Mouse (Mus musculus): ENCODE results near the gene Pdss2. TPM values are rescaled to one million over a fixed set of nuclear protein-coding genes. Genes with fewer than 3 reads are reported as not detected.
A peak's percentile ranks its signal among the peaks of the same experiment; 100 is the strongest.

The Pdss2 gene
- polyA plus RNA-seq, 1 experiment from 2014 or later, result 14.8 TPM

DNA sequence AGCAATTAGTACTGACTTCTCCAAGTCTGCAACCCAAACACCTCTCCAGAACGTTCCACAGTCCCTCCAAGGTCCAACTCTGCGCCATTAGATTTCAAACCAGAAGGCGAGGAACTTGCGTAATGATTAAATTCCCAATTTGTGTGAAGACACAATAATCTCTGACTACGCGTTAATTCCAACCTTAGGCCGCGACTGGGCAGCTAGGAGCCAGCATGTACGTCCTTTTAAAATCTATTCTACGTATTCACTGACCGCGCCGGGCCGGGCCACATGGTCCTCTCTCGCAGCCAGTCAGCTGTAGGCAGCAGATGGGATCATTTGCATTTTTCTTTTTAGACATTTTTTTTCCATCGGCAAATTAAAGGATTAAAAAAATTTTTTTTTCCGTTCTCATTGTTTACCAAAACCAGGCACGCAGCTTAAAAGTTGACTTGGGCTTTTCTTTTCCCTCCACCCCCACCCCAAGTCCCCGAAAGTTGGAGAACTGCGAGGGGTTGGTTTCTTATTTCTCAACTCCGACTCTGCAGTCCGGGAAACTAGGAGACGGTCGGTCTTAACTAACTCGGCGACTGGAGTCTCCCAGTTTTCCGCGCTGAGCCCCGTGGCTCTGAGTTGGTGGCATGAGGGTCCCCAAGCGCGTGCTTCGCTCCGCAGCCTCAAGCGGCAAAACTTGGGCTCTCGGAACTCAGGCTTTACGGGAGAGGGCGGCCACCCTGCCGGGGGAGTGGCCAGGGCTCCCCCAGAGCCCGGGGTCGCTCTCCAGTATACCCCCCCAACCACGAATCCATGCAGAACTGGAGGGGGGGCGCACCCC, 256.8 kb downstream of the Pdss2 start:
- DNase-seq (ENCODE audit: low spot score), result peak; percentile 83
- H3K27ac ChIP-seq, result peak overlapping the region; percentile 100
- H3K9me3 ChIP-seq (replicated peaks), result no peaks in the 10 kb centered on the region
- H3K36me3 ChIP-seq, result no peaks in the 10 kb centered on the region
- no peaks in the 10 kb centered on the region for H3K27me3 ChIP-seq (ENCODE audit: low read depth, poor library complexity, severe bottlenecking)
- under 1% methylated on average over 42 of the region's 42 CpGs for WGBS
- peak overlapping the region; percentile 88 for H3K4me3 ChIP-seq
- H3K4me1 ChIP-seq, result peaks cover 41% of the 10 kb centered on the region

DNA sequence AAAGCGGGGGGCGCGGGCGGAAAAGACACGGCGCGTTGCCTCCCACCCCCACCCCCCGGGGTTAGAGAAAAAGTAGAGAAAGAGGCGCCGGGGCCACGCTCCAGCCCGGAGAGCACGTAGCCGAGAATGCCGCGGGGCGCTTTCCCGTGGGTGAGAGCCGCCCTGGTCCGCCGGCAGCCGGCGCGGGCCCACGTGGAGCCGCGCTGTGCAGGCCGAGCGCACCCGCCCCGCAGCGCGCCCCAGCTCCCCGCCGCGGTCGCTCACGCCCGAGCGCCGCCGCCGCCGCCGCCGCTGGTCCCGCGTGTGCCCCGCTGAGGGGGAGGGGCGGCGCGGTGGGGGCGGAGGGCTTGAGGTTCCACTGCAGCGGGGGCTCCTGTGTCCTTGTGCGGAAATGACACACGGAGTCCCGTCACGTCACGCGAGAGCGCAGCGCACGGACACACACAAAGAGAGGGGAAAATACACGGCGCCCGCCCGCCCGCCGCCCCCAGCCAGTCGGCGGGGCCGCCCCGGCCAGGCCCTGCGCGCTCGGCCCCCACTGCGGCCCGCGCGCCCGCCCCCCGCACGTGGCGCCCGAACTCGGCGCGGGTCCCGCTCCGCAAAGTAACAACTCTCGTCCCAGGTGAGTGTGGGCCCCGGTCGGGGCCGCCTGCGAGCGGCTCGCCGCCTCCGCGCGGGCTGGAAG, 257.6 kb downstream of the Pdss2 start, which contains the start of gene Bend3:
Bend3 (plus strand) TSS at position 81 of the 685 bp plus-strand sequence.
- Histone ChIP-seq H3K9me3 (replicated peaks) (no peaks in the 10 kb centered on the region), H3K27me3 (ENCODE audit: low read depth, poor library complexity, severe bottlenecking) (no peaks in the 10 kb centered on the region), H3K36me3 (no peaks in the 10 kb centered on the region), H3K4me3 (peak within 1 kb of the TSS; percentile 88), H3K27ac (peak within 1 kb of the TSS; percentile 100), H3K4me1 (peaks cover 48% of the 10 kb centered on the region)
- whole genome bisulfite sequencing, result under 1% methylated on average over 101 of the region's 101 CpGs
- DNase-seq (ENCODE audit: low spot score), result peak; percentile 82

DNA sequence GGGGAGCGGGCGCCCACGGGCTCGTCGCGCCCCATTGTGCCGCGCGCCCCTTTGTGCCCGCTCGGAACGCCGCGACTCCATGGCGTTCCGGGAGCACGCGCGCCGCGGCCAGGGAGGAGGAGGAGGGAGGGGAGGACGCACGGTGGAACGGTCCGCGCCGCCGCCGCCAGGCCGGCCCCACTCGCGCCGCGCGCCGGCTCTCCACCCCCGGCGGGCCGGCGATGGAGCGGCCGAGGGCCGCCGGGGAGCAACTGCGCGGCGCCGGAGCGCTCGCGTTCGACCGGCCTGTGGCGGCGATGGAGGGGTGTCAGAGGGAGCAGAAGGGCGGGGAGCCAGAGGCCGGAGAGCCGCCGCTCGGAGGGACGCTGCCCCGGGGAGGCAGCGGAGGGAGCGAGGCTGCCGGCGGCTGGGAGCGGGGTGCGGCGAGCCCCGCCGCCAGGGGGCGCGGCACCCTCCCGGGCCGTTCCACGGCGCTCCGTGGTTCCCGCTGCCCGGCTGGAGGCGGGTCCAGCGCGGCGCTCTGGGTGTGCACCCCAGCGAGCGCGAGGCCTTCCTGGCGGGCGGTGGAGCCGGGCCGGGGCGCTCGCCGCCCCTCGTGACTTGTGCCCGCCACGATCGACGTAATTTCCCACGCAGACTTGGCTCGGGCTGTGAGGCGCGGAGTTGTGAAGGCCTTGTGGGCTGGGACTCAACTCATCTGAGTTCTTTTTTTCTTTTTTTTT, 258.3 kb downstream of the Pdss2 start:
- WGBS, result under 1% methylated on average over 93 of the region's 103 CpGs
- Histone ChIP-seq H3K27me3 (ENCODE audit: low read depth, poor library complexity, severe bottlenecking) (no peaks in the 10 kb centered on the region), H3K4me1 (peaks cover 48% of the 10 kb centered on the region), H3K36me3 (no peaks in the 10 kb centered on the region), H3K9me3 (replicated peaks) (no peaks in the 10 kb centered on the region), H3K4me3 (peak overlapping the region; percentile 88), H3K27ac (peak overlapping the region; percentile 100)
- peak; percentile 88 for DNase-seq (ENCODE audit: low spot score)

DNA sequence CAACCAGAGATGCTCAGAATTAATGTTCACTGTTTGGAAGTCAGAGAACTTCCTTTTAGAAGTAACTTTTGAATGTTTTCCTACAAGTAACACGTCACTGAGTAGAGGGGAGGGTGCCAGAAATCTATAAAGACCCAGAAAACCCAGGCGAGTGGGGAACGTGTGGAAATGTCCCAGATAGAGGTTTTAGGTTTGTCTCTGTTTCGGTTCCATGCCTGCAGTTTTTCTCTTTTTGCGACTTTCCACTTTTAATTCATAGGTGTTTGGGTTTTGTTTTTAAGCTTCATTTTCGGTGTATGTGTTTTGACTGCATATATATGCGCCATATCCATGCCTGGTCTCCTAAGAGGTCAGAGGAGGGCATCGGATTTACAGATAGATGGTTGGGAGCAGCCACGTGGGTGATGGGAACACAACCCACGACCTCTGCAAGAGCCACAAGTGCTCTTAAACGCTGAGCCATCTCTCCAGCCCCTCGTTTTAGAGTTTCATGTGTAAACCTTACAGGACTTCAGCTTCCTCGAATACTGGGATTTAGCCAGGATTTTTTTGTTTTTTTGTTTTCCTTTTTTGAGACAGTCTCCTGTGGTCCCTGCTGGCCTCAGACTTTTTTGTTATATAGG, 259.1 kb downstream of the Pdss2 start:
- 5% methylated on average over 13 of the region's 13 CpGs for WGBS
- no peak for DNase-seq (ENCODE audit: low spot score)
- Histone ChIP-seq H3K9me3 (replicated peaks) (no peaks in the 10 kb centered on the region), H3K4me3 (peak overlapping the region; percentile 88), H3K27me3 (ENCODE audit: low read depth, poor library complexity, severe bottlenecking) (no peaks in the 10 kb centered on the region), H3K4me1 (peaks cover 48% of the 10 kb centered on the region), H3K27ac (peak overlapping the region; percentile 100), H3K36me3 (peaks cover 3% of the 10 kb centered on the region; the same call in 1 of the 2 replicates)

DNA sequence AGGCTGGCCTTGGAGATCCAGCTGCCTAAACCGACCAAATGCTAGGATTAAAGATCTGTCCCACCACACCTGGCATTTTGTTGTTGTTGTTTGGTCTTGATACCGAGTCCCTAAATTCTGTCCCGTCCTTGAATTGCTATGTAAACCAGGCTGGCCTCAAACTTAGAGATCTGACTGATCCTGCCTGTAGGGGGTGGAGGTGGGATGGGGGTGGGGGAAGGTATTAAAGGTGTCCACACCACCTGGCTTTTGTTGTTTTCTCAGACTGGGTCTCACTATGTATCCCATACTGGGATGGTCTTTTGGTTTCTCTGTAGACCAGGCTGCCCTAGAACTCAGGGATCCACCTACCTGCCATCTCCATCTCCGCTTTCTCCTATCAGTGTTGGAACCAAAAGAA, 259.9 kb downstream of the Pdss2 start:
- Histone ChIP-seq H3K4me1 (peaks cover 48% of the 10 kb centered on the region), H3K36me3 (peaks cover 8% of the 10 kb centered on the region), H3K27ac (no peak overlapping the region), H3K27me3 (ENCODE audit: low read depth, poor library complexity, severe bottlenecking) (no peaks in the 10 kb centered on the region), H3K4me3 (peak overlapping the region; percentile 88), H3K9me3 (replicated peaks) (no peaks in the 10 kb centered on the region)
- no peak for DNase-seq (ENCODE audit: low spot score)
- WGBS, result 31% methylated on average over 4 of the region's 4 CpGs

DNA sequence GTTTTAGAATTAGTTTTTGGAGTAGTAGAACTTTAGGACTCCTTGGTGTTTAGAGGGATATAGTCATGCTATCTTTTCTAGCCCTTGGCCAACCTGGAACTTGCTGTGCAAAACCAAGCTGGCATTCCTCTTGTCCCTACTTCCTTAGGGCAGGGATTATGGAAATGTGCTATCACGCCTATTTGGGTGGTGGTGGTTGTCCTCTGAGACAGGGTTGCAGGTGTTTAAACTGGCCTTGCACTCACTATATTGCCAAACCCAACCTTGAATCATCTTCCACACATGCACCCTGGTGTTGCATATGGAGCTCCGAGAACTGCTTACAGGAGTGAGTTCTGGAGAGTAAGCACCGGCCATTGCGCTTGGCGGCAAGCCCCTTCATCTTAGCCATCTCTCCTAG, 260.7 kb downstream of the Pdss2 start:
- Histone ChIP-seq H3K36me3 (peaks cover 12% of the 10 kb centered on the region), H3K9me3 (replicated peaks) (no peaks in the 10 kb centered on the region), H3K27me3 (ENCODE audit: low read depth, poor library complexity, severe bottlenecking) (no peaks in the 10 kb centered on the region), H3K27ac (no peak overlapping the region), H3K4me3 (no peak overlapping the region), H3K4me1 (peaks cover 46% of the 10 kb centered on the region)
- no peak for DNase-seq (ENCODE audit: low spot score)
- 92% methylated on average over 5 of the region's 5 CpGs for WGBS

DNA sequence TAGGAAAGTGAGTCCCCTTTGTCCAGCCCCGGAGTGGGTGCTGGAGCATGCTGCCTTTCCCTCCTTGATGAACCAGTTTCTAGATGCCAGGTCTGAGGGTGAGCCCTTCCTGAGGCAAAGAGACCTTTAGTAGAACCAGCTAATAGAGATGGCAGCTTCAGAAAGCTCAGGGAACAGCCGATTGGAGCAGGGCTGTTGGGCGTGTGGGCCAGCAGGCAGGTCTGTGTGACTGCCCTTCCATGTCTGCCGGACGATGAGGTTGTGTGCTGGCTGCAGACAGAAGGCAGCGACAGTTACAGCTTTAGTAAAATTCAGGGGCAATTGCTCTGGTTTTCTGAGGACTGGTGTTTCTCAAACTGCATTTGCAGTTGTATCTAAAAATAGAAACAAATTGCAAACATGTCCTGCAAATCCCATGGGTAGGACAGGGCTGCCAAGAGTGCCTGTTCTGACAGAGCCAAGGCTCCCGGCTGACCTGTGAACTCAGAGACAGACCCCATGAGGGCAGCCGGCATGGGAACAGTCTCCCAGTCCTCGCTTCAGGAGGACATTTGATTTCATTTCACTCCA, 262.2 kb downstream of the Pdss2 start:
- H3K27ac ChIP-seq, result peak overlapping the region; percentile 65
- DNase-seq (ENCODE audit: low spot score), result no peak
- peaks cover 50% of the 10 kb centered on the region for H3K4me1 ChIP-seq
- peak overlapping the region; percentile 9; the same call in 1 of the 2 replicates for H3K4me3 ChIP-seq
- no peaks in the 10 kb centered on the region for H3K9me3 ChIP-seq (replicated peaks)
- peaks cover 12% of the 10 kb centered on the region for H3K36me3 ChIP-seq
- WGBS, result 40% methylated on average over 9 of the region's 9 CpGs
- H3K27me3 ChIP-seq (ENCODE audit: low read depth, poor library complexity, severe bottlenecking), result no peaks in the 10 kb centered on the region

DNA sequence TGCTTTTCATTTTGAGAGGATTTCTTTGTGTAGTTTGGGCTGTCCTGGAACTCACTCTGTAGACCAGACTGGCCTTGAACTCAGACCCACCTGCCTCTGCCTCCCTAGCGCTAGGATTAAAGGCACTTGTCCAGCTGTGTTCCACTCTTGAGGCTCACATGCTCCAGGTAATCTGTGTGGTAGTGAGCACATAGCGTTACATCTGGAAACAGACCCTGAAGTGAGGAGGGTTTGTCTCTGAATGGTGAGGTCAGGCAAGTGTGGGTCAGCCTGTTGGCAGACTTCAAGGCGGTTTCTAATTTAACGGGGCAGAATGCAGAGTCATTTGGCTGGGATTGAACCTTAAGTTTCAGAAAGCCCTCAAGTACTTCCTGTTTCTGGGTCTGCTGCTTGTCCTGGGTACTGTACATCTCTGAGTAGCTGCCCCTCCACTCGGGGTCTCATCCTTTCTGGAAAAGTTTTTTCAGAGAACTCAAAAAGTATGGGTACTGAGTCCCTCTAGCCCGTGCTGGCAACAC, 264.5 kb downstream of the Pdss2 start:
- Histone ChIP-seq H3K9me3 (replicated peaks) (no peaks in the 10 kb centered on the region), H3K27ac (no peak overlapping the region), H3K36me3 (peaks cover 12% of the 10 kb centered on the region), H3K4me1 (peaks cover 65% of the 10 kb centered on the region), H3K27me3 (ENCODE audit: low read depth, poor library complexity, severe bottlenecking) (no peaks in the 10 kb centered on the region), H3K4me3 (no peak overlapping the region)
- DNase-seq (ENCODE audit: low spot score), result no peak
- WGBS, result 80% methylated on average over 6 of the region's 6 CpGs

DNA sequence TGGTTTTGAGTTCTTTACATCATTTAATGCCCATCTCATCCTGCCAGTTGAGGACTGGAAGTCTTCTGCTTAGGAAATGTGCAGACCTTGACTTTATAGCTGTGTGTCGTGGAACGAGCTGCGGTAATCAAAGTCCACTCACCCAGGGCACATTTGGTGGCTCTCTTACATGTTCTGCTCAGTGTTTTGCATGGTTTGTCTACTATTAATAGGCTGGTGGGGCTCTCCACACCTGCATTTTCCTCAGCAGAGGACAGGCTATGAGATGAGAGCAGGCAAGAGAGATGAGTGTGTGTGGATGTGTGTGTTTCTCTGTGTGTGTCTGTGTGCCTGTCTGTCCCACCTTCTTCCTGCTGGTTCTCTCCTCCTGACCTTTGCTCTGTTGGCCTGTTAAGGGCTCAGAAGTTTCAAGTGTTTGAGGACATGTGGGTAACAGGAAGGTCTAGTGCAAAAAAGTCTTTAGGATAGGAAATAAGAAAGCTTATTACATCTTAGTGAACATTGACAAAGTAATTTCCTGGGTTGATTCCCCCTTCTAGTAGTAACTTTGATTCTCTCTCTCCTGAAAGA, 266.2 kb downstream of the Pdss2 start:
- Histone ChIP-seq H3K4me3 (no peak overlapping the region), H3K4me1 (peaks cover 49% of the 10 kb centered on the region), H3K9me3 (replicated peaks) (no peaks in the 10 kb centered on the region), H3K27me3 (ENCODE audit: low read depth, poor library complexity, severe bottlenecking) (no peaks in the 10 kb centered on the region), H3K36me3 (peaks cover 13% of the 10 kb centered on the region), H3K27ac (no peak overlapping the region)
- no peak for DNase-seq (ENCODE audit: low spot score)
- WGBS, result 73% methylated on average over 3 of the region's 3 CpGs

DNA sequence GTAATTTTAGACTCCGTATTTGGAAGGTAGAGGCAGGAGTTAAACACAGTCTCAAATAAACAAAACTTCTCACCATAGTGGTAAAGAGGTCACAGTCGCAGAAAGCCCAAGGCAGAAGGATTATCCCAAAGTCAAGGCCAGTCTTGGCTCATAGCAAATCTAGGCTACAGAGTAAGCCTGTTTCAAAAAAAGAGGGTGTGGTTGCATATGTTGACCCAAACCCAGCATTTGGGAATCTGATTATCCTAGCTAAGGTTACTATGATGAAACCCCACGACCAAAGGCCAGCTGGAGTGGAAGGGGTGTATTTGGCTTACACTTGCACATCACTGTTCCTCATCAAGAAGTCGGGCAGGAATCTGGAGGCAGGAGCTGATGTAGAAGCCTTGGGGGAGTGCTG, 267.0 kb downstream of the Pdss2 start:
- no peaks in the 10 kb centered on the region for H3K9me3 ChIP-seq (replicated peaks)
- H3K27me3 ChIP-seq (ENCODE audit: low read depth, poor library complexity, severe bottlenecking), result no peaks in the 10 kb centered on the region
- no peak for DNase-seq (ENCODE audit: low spot score)
- H3K36me3 ChIP-seq, result peaks cover 19% of the 10 kb centered on the region
- peaks cover 42% of the 10 kb centered on the region for H3K4me1 ChIP-seq
- 82% methylated on average over 4 of the region's 4 CpGs for WGBS
- no peak overlapping the region for H3K27ac ChIP-seq
- no peak overlapping the region for H3K4me3 ChIP-seq

DNA sequence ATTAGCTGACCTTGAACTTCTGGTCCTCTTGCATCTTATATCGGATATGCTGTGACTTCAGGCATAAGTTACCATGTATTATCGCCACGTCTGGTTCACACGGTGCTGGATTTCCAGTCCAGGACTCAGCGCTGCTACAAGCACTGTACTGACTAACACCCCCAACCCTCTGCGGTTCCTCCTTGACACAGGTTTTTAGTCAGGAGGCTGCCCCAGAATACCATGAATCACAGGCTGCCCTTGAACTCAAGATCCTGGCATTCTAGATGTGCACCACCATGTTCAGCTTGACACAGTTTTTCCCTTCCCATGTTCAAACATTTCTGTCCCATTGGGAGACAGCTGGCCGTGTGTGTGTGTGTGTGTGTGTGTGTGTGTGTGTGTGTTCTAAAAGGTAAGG, 267.9 kb downstream of the Pdss2 start:
- H3K9me3 ChIP-seq (replicated peaks), result no peaks in the 10 kb centered on the region
- H3K27ac ChIP-seq, result no peak overlapping the region
- peaks cover 24% of the 10 kb centered on the region for H3K36me3 ChIP-seq
- no peak for DNase-seq (ENCODE audit: low spot score)
- H3K4me1 ChIP-seq, result peaks cover 36% of the 10 kb centered on the region
- no peak overlapping the region for H3K4me3 ChIP-seq
- no peaks in the 10 kb centered on the region for H3K27me3 ChIP-seq (ENCODE audit: low read depth, poor library complexity, severe bottlenecking)
- 82% methylated on average over 7 of the region's 7 CpGs for WGBS

DNA sequence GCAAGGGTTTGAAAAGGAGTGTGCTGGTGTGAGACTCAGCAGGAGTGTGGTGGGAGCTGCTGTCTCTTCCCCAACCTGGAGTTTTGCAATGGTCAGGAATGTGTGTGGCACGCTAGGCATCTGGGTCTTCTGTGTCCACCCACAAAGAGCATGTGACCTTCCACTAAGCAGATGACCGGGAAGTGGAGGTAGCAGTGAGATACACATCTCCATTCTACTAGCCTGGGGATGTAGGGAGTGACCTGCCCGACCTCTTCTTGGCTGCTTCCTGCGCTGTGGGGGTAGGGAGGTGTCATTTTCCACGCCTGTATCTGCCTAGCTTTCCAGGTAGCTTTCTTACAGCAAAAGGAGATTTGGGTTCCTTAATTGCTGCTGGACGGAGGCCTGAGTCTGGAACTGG, 268.3 kb downstream of the Pdss2 start:
- H3K36me3 ChIP-seq, result peaks cover 28% of the 10 kb centered on the region

More for the DNA sequence above, 268.3 kb downstream of the Pdss2 start:
- peak overlapping the region; percentile 32; the same call in 1 of the 2 replicates for H3K27ac ChIP-seq
- no peak overlapping the region for H3K4me3 ChIP-seq
- no peaks in the 10 kb centered on the region for H3K9me3 ChIP-seq (replicated peaks)
- no peaks in the 10 kb centered on the region for H3K27me3 ChIP-seq (ENCODE audit: low read depth, poor library complexity, severe bottlenecking)
- peaks cover 36% of the 10 kb centered on the region for H3K4me1 ChIP-seq
- no peak for DNase-seq (ENCODE audit: low spot score)
- WGBS, result 12% methylated on average over 6 of the region's 6 CpGs
